Mouse (Mus musculus) spleen, adult 2 months (tissue): ENCODE data around the gene Spen.

Experiments
- CTCF ChIP-seq: fragments of 200-500 bp; IDR thresholded peaks from 2 replicates; pipeline ENCODE4 v1.5.1; 2011; ENCODE audit warnings: mild to moderate bottlenecking, inconsistent platforms; ENCODE audit not compliant: insufficient read depth, insufficient read length, insufficient replicate concordance; ENCODE audit errors: extremely low read depth
- POLR2A ChIP-seq: fragments of 200-500 bp; IDR thresholded peaks from 2 replicates; pipeline ENCODE4 v1.6.1; 2011; ENCODE audit warnings: low read depth, low read length, inconsistent platforms

DNA sequence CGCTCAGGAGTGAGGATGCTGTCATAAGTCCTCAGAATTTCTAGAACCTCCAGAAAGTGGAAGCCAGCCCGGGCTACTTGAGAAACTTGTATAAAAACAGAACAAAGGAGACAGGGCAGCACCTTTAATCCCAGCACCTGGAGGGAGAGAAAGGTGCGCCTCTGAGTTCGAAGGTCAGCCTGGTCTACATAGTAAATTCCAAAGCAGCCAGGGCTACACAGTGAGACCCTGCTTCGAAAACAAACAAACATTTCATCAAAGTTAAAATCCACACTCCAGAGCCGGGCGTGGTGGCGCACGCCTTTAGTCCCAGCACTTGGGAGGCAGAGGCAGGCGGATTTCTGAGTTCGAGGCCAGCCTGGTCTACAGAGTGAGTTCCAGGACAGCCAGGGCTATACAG is 32.6 kb downstream of the Spen start:
- TF ChIP-seq CTCF (no peak), POLR2A (no peak)
